Mouse (Mus musculus): ENCODE measurements around the gene Olfr220. TPM values are rescaled to one million over a fixed set of nuclear protein-coding genes. Genes with fewer than 3 reads are reported as not detected.

Olfr220 gene
- polyA plus RNA-seq (2015; fragmentation: Nextera tagmentation; extraction: Ambion mirVana) = not detected in 2 replicates

GRCm38 (mm10) chr1:174441782-174442181 is at the start of gene Olfr220:
TSS of gene Olfr220 (plus strand) at chr1:174442082.
- no peak within 1 kb of the TSS for H3K27ac ChIP-seq (ENCODE audit: low read length)
- no peak within 1 kb of the TSS for H3K9ac ChIP-seq (ENCODE audit: low read depth, low read length)
- no peak within 1 kb of the TSS for H3K4me3 ChIP-seq (ENCODE audit: low read length)
- no peaks in the 10 kb centered on the region for H3K36me3 ChIP-seq (ENCODE audit: control insufficient read depth, insufficient read depth, low read length)
- 50% methylated on average over 1 of the region's 1 CpGs for WGBS
- no peaks in the 10 kb centered on the region for H3K27me3 ChIP-seq (replicated peaks; ENCODE audit: control insufficient read depth, insufficient read depth, low read length)
- H3K4me1 ChIP-seq (ENCODE audit: control insufficient read depth, insufficient read depth, low read length) = no peaks in the 10 kb centered on the region
- no peak for ATAC-seq
- no peak within 1 kb of the TSS for H3K4me2 ChIP-seq (ENCODE audit: low read depth, low read length)
- H3K9me3 ChIP-seq (ENCODE audit: control insufficient read depth, low read length) = no peaks in the 10 kb centered on the region

GRCm38 (mm10) chr1:174422959-174423358 is 18.9 kb upstream of the Olfr220 start:
- Histone ChIP-seq H3K9ac (ENCODE audit: low read depth, low read length) (no peak overlapping the region), H3K9me3 (ENCODE audit: control insufficient read depth, low read length) (no peaks in the 10 kb centered on the region), H3K4me2 (ENCODE audit: low read depth, low read length) (no peak overlapping the region), H3K27me3 (replicated peaks; ENCODE audit: control insufficient read depth, insufficient read depth, low read length) (no peaks in the 10 kb centered on the region), H3K36me3 (ENCODE audit: control insufficient read depth, insufficient read depth, low read length) (no peaks in the 10 kb centered on the region), H3K4me3 (ENCODE audit: low read length) (no peak overlapping the region), H3K27ac (ENCODE audit: low read length) (no peak overlapping the region), H3K4me1 (ENCODE audit: control insufficient read depth, insufficient read depth, low read length) (no peaks in the 10 kb centered on the region)
- WGBS = 88% methylated on average over 4 of the region's 4 CpGs
- no peak for ATAC-seq

GRCm38 (mm10) chr1:174423764-174424163 is 18.1 kb upstream of the Olfr220 start, which contains the start of gene Olfr414:
TSS of gene Olfr414 (plus strand) at chr1:174424064.
- no peak for ATAC-seq
- Histone ChIP-seq H3K9ac (ENCODE audit: low read depth, low read length) (no peak within 1 kb of the TSS), H3K27ac (ENCODE audit: low read length) (no peak within 1 kb of the TSS), H3K36me3 (ENCODE audit: control insufficient read depth, insufficient read depth, low read length) (no peaks in the 10 kb centered on the region), H3K27me3 (replicated peaks; ENCODE audit: control insufficient read depth, insufficient read depth, low read length) (no peaks in the 10 kb centered on the region), H3K4me3 (ENCODE audit: low read length) (no peak within 1 kb of the TSS), H3K4me2 (ENCODE audit: low read depth, low read length) (no peak within 1 kb of the TSS), H3K9me3 (ENCODE audit: control insufficient read depth, low read length) (no peaks in the 10 kb centered on the region), H3K4me1 (ENCODE audit: control insufficient read depth, insufficient read depth, low read length) (no peaks in the 10 kb centered on the region)
- 60% methylated on average over 1 of the region's 1 CpGs for WGBS

- Histone ChIP-seq H3K36me3 (ENCODE audit: control insufficient read depth, insufficient read depth, low read length) (no peaks in the 10 kb centered on the region), H3K4me3 (ENCODE audit: low read length) (no peak overlapping the region), H3K27ac (ENCODE audit: low read length) (no peak overlapping the region), H3K4me2 (ENCODE audit: low read depth, low read length) (no peak overlapping the region), H3K9ac (ENCODE audit: low read depth, low read length) (no peak overlapping the region), H3K9me3 (ENCODE audit: control insufficient read depth, low read length) (no peaks in the 10 kb centered on the region), H3K27me3 (replicated peaks; ENCODE audit: control insufficient read depth, insufficient read depth, low read length) (no peaks in the 10 kb centered on the region), H3K4me1 (ENCODE audit: control insufficient read depth, insufficient read depth, low read length) (no peaks in the 10 kb centered on the region)
- 54% methylated on average over 3 of the region's 3 CpGs for WGBS
- ATAC-seq = no peak
These were observed 15.5 kb upstream of the Olfr220 start for GRCm38 (mm10) chr1:174426180-174426986.

GRCm38 (mm10) chr1:174427402-174427801 is 14.5 kb upstream of the Olfr220 start:
- 63% methylated on average over 1 of the region's 1 CpGs for WGBS

GRCm38 (mm10) chr1:174428407-174428806 is 13.5 kb upstream of the Olfr220 start:
- H3K9me3 ChIP-seq (ENCODE audit: control insufficient read depth, low read length) = no peaks in the 10 kb centered on the region
- no peaks in the 10 kb centered on the region for H3K36me3 ChIP-seq (ENCODE audit: control insufficient read depth, insufficient read depth, low read length)
- H3K4me1 ChIP-seq (ENCODE audit: control insufficient read depth, insufficient read depth, low read length) = no peaks in the 10 kb centered on the region
- no peak for ATAC-seq
- no peak overlapping the region for H3K9ac ChIP-seq (ENCODE audit: low read depth, low read length)
- H3K27me3 ChIP-seq (replicated peaks; ENCODE audit: control insufficient read depth, insufficient read depth, low read length) = no peaks in the 10 kb centered on the region
- no peak overlapping the region for H3K27ac ChIP-seq (ENCODE audit: low read length)
- WGBS = 87% methylated on average over 2 of the region's 2 CpGs
- H3K4me3 ChIP-seq (ENCODE audit: low read length) = no peak overlapping the region
- no peak overlapping the region for H3K4me2 ChIP-seq (ENCODE audit: low read depth, low read length)

More at GRCm38 (mm10) chr1:174427402-174427801, 14.5 kb upstream of the Olfr220 start:
- no peak for ATAC-seq
- H3K9me3 ChIP-seq (ENCODE audit: control insufficient read depth, low read length) = no peaks in the 10 kb centered on the region
- H3K27me3 ChIP-seq (replicated peaks; ENCODE audit: control insufficient read depth, insufficient read depth, low read length) = no peaks in the 10 kb centered on the region
- H3K9ac ChIP-seq (ENCODE audit: low read depth, low read length) = no peak overlapping the region
- no peak overlapping the region for H3K4me2 ChIP-seq (ENCODE audit: low read depth, low read length)
- no peaks in the 10 kb centered on the region for H3K36me3 ChIP-seq (ENCODE audit: control insufficient read depth, insufficient read depth, low read length)
- no peak overlapping the region for H3K4me3 ChIP-seq (ENCODE audit: low read length)
- no peaks in the 10 kb centered on the region for H3K4me1 ChIP-seq (ENCODE audit: control insufficient read depth, insufficient read depth, low read length)
- no peak overlapping the region for H3K27ac ChIP-seq (ENCODE audit: low read length)

- no peaks in the 10 kb centered on the region for H3K9me3 ChIP-seq (ENCODE audit: control insufficient read depth, low read length)
- 18% methylated on average over 1 of the region's 1 CpGs for WGBS
- H3K4me1 ChIP-seq (ENCODE audit: control insufficient read depth, insufficient read depth, low read length) = no peaks in the 10 kb centered on the region
- H3K4me3 ChIP-seq (ENCODE audit: low read length) = no peak overlapping the region
- no peaks in the 10 kb centered on the region for H3K36me3 ChIP-seq (ENCODE audit: control insufficient read depth, insufficient read depth, low read length)
- no peak overlapping the region for H3K27ac ChIP-seq (ENCODE audit: low read length)
- no peak for ATAC-seq
- no peak overlapping the region for H3K9ac ChIP-seq (ENCODE audit: low read depth, low read length)
- H3K27me3 ChIP-seq (replicated peaks; ENCODE audit: control insufficient read depth, insufficient read depth, low read length) = no peaks in the 10 kb centered on the region
- H3K4me2 ChIP-seq (ENCODE audit: low read depth, low read length) = no peak overlapping the region
These were observed 7.8 kb upstream of the Olfr220 start for GRCm38 (mm10) chr1:174434121-174434520.

GRCm38 (mm10) chr1:174455100-174455499 is 13.2 kb downstream of the Olfr220 start:
- Histone ChIP-seq H3K4me3 (ENCODE audit: low read length) (no peak overlapping the region), H3K9ac (ENCODE audit: low read depth, low read length) (no peak overlapping the region), H3K4me1 (ENCODE audit: control insufficient read depth, insufficient read depth, low read length) (no peaks in the 10 kb centered on the region), H3K36me3 (ENCODE audit: control insufficient read depth, insufficient read depth, low read length) (no peaks in the 10 kb centered on the region), H3K4me2 (ENCODE audit: low read depth, low read length) (no peak overlapping the region), H3K27ac (ENCODE audit: low read length) (no peak overlapping the region), H3K9me3 (ENCODE audit: control insufficient read depth, low read length) (no peaks in the 10 kb centered on the region), H3K27me3 (replicated peaks; ENCODE audit: control insufficient read depth, insufficient read depth, low read length) (no peaks in the 10 kb centered on the region)
- no peak for ATAC-seq
- WGBS = 84% methylated on average over 2 of the region's 2 CpGs

GRCm38 (mm10) chr1:174465385-174465784 is 23.5 kb downstream of the Olfr220 start:
- Histone ChIP-seq H3K36me3 (ENCODE audit: control insufficient read depth, insufficient read depth, low read length) (no peaks in the 10 kb centered on the region), H3K27ac (ENCODE audit: low read length) (no peak overlapping the region), H3K9ac (ENCODE audit: low read depth, low read length) (no peak overlapping the region), H3K9me3 (ENCODE audit: control insufficient read depth, low read length) (no peaks in the 10 kb centered on the region), H3K4me1 (ENCODE audit: control insufficient read depth, insufficient read depth, low read length) (no peaks in the 10 kb centered on the region), H3K4me2 (ENCODE audit: low read depth, low read length) (no peak overlapping the region), H3K4me3 (ENCODE audit: low read length) (no peak overlapping the region), H3K27me3 (replicated peaks; ENCODE audit: control insufficient read depth, insufficient read depth, low read length) (no peaks in the 10 kb centered on the region)
- 82% methylated on average over 3 of the region's 3 CpGs for WGBS
- no peak for ATAC-seq
